Mouse (Mus musculus) adipocyte (in vitro differentiated cells): Measurements from ENCODE around the gene B9d2.

Experiments used
- DNase-seq: peaks from one replicate; pipeline ENCODE4 v3.0.0-alpha.2; 2016; ENCODE audit warnings: low spot score

The B9d2 gene

GRCm38 (mm10) chr7:25680514-25681258, at the start of gene B9d2:
TSS of gene B9d2 (plus strand) at chr7:25680780.
- peak; percentile 94 for DNase-seq

DNA sequence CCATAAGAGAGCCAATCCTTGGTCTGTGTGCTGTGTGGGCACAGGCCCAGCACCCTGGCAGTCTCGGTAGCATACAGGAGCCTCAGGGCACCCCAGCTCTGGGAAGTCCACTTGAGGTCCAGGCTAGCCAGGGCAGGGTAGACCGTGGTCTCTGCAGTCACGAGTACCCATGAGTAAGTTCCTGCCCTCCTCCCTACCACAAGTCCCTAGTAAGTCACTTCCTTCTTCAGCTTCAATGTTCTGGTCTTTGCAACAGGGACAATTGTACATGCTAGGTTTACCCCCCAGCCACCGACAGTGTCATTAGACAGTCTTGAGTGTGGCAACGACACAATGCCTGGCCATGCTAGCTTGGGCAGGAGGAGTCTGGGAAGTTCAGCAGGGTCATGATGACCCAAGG, 47.9 kb upstream of the B9d2 start:
- DNase-seq, result no peak

DNA sequence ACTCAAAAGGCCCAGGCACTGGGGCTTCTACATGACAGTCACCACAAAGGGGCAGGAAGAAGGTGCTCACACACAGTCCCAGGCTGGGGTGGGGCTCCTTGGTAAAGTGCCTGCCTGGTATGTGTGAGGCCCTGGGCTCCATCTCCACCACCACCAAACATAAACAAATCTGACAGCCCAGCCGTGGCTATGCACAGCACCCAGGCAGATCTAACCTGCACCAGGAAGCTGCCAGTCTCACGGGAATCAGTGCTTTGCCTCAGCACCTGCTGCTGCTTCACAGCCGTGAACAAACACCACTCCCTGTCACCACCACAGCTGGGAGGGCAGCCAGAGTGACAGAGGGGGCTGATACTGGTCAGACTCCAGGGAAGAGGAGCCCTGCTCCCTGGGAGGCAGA, 44.2 kb upstream of the B9d2 start:
- DNase-seq, result no peak

- DNase-seq, result no peak
These were observed 43.5 kb upstream of the B9d2 start for GRCm38 (mm10) chr7:25637099-25637498.

GRCm38 (mm10) chr7:25639754-25640153, 40.8 kb upstream of the B9d2 start:
- no peak for DNase-seq

- DNase-seq, result no peak
These were observed 36.4 kb upstream of the B9d2 start for GRCm38 (mm10) chr7:25644136-25644535.

- DNase-seq, result no peak
These were observed 35.9 kb upstream of the B9d2 start for GRCm38 (mm10) chr7:25644631-25645030.

DNA sequence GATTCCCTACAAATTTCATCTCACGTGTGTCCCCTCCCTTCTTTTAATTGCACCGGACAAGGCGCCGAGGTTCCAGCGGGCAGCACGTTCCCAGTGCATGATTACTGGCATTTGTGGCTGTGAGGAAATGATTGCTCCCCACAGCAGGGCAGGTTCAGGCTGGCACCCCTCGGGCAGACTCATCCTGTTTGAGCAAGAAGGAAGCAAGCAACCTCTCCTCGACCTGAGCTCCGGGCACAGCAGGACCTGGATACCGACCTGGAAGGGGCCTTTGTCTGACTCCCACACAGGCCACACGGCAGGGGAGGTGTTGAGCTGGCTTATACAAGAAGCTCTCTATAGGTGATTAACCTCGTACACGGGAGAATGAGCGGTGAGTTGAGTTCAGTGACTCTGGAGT, 35.5 kb upstream of the B9d2 start:
- DNase-seq, result no peak

GRCm38 (mm10) chr7:25647574-25648123, 32.9 kb upstream of the B9d2 start:
- DNase-seq, result no peak

- DNase-seq, result peak; percentile 36
These were observed 30.7 kb upstream of the B9d2 start for GRCm38 (mm10) chr7:25649839-25650238.

DNA sequence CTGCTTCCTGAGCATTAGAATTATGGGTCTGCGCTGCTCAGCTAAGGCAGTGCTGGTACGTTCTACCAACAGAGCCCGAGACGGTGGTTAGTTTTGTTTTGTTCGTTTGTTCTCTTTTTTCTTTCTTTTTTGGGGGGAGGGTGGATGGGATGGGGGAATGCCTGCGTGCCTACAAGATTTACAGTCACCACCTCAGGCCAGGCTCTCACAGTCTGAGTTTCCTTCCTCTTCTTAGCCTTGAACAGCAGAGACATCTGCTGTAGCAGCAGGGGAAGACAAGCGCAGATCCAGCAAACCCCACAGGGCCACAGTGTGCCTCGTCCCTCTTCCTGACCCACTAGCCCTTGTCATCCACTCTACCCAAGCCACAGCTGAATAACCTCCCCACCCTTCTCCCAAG, 29.3 kb upstream of the B9d2 start:
- no peak for DNase-seq

DNA sequence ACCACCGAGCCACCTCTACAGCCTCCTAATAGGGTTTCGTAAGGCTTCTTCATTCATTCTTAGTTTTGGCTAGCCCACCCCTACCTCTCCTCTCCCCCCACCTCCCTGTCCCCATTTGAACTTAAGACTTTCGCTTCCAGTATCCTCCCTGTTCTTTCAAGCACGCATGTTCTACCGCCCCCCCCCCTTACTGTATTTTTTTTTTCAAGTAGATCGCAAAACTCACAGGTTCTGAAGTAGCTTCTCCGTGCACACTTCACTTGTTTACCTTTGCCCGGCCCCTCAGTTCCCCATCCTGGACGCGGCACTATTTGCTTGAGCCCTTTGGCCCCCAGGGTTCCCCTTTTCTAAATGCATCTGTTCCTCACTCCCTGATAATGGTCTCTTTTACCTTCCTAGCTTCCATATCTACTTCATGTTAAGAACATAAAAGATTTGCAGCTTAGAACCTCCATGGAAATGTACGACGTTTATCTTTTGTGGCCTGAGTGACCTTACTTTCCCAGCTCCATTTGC, 28.3 kb upstream of the B9d2 start:
- DNase-seq, result no peak

DNA sequence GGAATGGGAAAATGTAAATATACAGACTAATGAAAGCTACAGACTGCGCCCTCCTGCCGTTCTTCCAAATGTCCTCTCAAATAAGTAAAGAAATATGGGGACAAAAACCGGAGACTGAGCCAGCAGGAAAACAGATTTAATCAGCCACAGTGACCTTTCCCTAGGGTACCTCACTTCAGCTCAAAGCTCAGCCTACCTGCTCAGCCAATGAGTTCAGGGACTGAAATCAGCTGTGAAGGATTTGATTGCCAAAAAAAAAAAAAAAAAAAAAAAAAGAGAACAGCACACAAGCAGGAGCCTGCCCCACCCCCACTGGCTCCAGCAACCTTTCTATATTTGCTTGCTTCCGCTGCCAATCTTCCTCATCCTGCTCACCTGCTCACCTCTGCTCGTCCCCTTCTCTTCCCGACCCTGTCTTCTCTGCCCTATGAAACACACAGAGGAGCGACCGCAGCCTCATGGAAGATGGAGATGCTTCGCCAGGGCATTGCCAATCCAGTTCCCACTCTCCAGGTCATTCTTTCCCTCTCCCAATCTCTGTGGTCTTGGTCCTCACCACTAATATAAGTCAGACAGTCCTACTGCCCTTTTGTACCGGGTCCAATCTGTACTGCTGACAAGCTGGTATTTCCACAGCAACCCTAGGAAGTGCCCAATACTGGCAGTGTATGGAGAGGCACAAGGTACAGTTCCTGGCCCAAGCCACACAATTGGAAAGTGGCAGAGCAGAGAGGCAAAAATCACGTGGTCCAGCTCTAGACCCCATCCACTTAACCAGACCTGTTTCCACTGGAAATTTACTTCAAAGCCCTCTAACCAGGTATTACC, 24.8 kb upstream of the B9d2 start:
- peak; percentile 17 for DNase-seq

DNA sequence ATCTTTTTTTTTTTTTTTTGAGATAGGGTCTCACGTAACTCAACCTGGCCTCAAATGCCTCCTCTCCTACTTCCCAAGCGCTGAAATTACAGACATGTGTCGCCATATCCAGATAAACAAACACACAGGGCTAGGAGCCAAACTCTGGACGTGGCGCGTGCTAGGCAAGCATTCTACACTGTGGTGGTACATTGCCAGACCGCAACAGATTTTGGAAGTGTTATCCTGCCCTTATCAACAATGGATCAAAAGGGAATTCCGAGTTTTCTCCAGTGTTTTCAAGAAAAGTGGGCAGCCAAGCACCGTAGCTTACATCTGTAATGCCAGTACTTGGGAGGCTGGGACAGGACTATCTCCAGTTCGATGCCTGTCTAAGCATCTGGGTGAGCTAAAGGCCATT, 22.8 kb upstream of the B9d2 start:
- peak; percentile 59 for DNase-seq

- DNase-seq, result peak; percentile 99
These were observed 21.7 kb upstream of the B9d2 start, which contains the start of the genes Bckdha and Exosc5 for GRCm38 (mm10) chr7:25658657-25659472. TSS of gene Bckdha (minus strand) at chr7:25658981. TSS of gene Exosc5 (plus strand) at chr7:25659164.

DNA sequence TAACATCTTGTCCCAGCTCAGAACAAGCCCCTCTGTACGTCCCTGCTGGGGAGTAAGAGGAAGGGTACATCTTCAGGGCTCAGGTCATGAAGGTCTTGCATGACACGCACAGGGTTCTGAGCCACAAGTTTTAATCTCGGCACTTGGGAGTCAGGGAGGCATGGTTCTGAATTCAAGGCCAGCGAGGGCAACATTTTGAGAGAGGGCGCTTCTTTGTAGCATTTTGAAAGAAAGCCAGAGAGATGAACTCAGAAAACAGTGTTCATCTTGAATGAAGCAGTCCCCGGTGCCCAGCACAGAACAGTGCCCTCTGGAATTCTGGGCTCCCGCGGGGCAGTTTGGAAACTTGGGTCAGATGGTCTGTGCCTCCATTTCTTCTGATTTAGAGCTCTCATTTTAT, 14.2 kb upstream of the B9d2 start:
- DNase-seq, result no peak

GRCm38 (mm10) chr7:25669158-25669557, 11.4 kb upstream of the B9d2 start:
- DNase-seq, result no peak

DNA sequence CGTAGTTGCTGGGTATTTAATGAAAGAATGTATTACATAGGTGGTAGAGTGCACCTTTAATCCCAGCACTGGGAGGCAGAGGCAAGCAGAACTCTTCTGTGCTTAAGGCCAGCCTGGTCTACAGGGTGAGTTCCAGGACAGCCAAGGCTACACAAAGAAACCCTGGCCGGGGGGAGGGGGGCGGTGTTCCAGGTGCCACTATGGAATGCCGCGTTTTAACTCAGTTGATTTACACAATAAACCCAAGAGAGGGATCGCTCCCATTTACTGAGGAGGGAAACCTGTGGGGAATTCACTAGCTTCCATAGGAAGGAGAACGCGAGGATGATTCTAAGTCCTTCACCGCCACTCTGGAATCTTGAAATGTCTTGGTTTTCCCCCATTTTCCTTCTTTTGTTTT, 10.9 kb upstream of the B9d2 start:
- no peak for DNase-seq

- no peak for DNase-seq
These were observed 10.5 kb upstream of the B9d2 start for GRCm38 (mm10) chr7:25670096-25670495.

GRCm38 (mm10) chr7:25671686-25672085, 8.9 kb upstream of the B9d2 start:
- DNase-seq, result no peak

- DNase-seq, result no peak
These were observed 8.1 kb upstream of the B9d2 start for GRCm38 (mm10) chr7:25672442-25672841.

DNA sequence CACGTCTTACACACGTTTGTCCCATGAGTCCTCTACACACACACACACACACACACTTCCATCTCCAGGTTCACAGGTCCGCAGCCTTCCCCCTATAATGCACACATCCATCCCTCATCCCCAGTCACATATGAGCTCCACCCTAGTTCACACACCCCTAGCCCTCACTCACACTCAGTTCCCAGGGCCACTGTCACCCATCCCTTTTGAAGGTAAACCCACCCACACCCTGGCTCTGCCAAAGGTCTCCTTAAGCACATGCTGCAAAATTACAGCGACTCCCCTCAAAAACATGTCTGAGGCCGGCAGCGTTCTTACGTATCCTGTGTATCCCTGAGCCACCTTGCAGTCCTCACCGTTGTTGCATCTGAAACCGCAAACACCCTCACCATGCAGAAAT, 6.3 kb upstream of the B9d2 start:
- no peak for DNase-seq
